Mouse (Mus musculus): Measurements from ENCODE around the gene C6.

Gene C6

GRCm38 (mm10) chr15:4726830-4727310 lies at the start of gene C6:
C6 (plus strand) TSS chr15:4727175.
- no peak for DNase-seq (ENCODE audit: low read depth, low spot score)

GRCm38 (mm10) chr15:4697604-4698003 lies 29.4 kb upstream of the C6 start:
- DNase-seq (ENCODE audit: low read depth, low spot score): peak; percentile 2

- no peak for DNase-seq (ENCODE audit: low read depth, low spot score)
Observed at GRCm38 (mm10) chr15:4734150-4734549, 7.2 kb downstream of the C6 start.

GRCm38 (mm10) chr15:4734996-4735609 lies 8.1 kb downstream of the C6 start:
- DNase-seq (ENCODE audit: low read depth, low spot score): no peak

GRCm38 (mm10) chr15:4747656-4748055 lies 20.7 kb downstream of the C6 start:
- DNase-seq (ENCODE audit: low read depth, low spot score): no peak

GRCm38 (mm10) chr15:4790378-4790777 lies 63.4 kb downstream of the C6 start:
- peak; percentile 32 for DNase-seq (ENCODE audit: low read depth, low spot score)

- DNase-seq (ENCODE audit: low read depth, low spot score): peak; percentile 20
Observed at GRCm38 (mm10) chr15:4796861-4797260, 69.9 kb downstream of the C6 start.

GRCm38 (mm10) chr15:4804256-4804655 lies 77.3 kb downstream of the C6 start:
- DNase-seq (ENCODE audit: low read depth, low spot score): no peak

GRCm38 (mm10) chr15:4808131-4808530 lies 81.2 kb downstream of the C6 start:
- DNase-seq (ENCODE audit: low read depth, low spot score): peak; percentile 88

GRCm38 (mm10) chr15:4814976-4815375 lies 88.0 kb downstream of the C6 start:
- DNase-seq (ENCODE audit: low read depth, low spot score): no peak

- peak; percentile 92 for DNase-seq (ENCODE audit: low read depth, low spot score)
Observed at GRCm38 (mm10) chr15:4815711-4816110, 88.7 kb downstream of the C6 start.

GRCm38 (mm10) chr15:4816752-4817493 lies 89.9 kb downstream of the C6 start:
- DNase-seq (ENCODE audit: low read depth, low spot score): no peak

GRCm38 (mm10) chr15:4818437-4818836 lies 91.5 kb downstream of the C6 start:
- DNase-seq (ENCODE audit: low read depth, low spot score): peak; percentile 15

- DNase-seq (ENCODE audit: low read depth, low spot score): no peak
Observed at GRCm38 (mm10) chr15:4821161-4821560, 94.2 kb downstream of the C6 start.

GRCm38 (mm10) chr15:4821824-4822223 lies 94.8 kb downstream of the C6 start:
- no peak for DNase-seq (ENCODE audit: low read depth, low spot score)

- no peak for DNase-seq (ENCODE audit: low read depth, low spot score)
Observed at GRCm38 (mm10) chr15:4827736-4828135, 100.8 kb downstream of the C6 start.

- no peak for DNase-seq (ENCODE audit: low read depth, low spot score)
Observed at GRCm38 (mm10) chr15:4836354-4836753, 109.4 kb downstream of the C6 start.

- DNase-seq (ENCODE audit: low read depth, low spot score): no peak
Observed at GRCm38 (mm10) chr15:4850015-4850414, 123.0 kb downstream of the C6 start.
